Comparison of ENCODE assay signal across 9 mouse cellular contexts in the genomic region with DNA sequence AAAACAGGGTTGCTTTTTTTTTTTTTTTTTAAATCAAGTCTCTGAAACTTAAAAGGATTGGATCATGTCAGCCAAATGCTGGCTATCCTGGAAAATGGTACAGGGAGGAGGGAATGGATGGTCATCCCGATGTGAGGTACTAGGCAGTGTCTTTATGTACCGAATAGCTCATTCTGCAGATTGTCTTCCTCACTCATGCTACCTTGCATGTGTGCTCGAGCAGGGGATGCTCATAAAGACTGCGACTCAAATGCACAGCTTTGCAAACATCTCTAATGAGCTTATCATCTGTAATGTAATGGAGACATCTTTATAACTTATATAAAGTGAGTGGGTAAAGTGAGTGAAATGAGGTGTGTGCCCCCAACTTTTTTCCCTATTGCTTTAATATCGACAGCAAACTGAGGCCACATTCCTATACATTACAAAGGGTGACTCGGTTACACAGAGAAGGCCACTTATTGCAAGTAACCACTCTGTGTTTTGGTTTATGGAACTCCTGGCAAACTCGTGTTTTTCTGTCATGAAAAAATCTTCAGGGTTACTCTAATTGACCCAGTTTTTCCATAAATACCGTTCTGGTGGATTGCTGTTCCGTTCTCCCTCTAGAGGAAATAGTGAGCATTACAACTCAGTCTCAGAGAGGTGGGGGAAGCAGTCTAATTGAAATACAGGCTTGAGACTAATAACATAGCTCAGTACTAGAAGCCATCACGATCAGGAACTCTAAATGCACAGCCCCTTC.
DNase-seq lines count a peak whose midpoint lies in the region; ATAC-seq and TF ChIP-seq lines count a peak whose summit lies in the region.
"Had no signal": no experiment of that assay in that cellular context is flagged by ENCODE, and none has a peak within 500 bp of the region (broad histone marks: within the 10 kb centered on the region; RNA-seq: fewer than 3 reads in every experiment).

No protein-coding gene starts in this region.

- peak; percentile 51; the same call in 1 of the 2 replicates for ATAC-seq in forebrain, embryonic 14.5 days
- peak; percentile 66 for ATAC-seq in midbrain, embryonic 15.5 days (replicated peaks)

- no peak overlapping the region; the same call in 1 of the 2 replicates for H3K27ac ChIP-seq in gastrocnemius, adult 2 months
- 0 out of 2 replicates have a peak overlapping the region, but pooled peaks have one; percentile 48 for H3K27ac ChIP-seq in forebrain, embryonic 14.5 days (ENCODE audit: low read depth, low read length)
- H3K27ac ChIP-seq in midbrain, embryonic 15.5 days, result peak overlapping the region; percentile 59; the same call in 1 of the 2 replicates
- H3K27ac ChIP-seq: limb, embryonic 12.5 days had no signal

- no peaks in the 10 kb centered on the region for H3K9me3 ChIP-seq in forebrain, embryonic 14.5 days (replicated peaks; ENCODE audit: control insufficient read depth, low read length)
- H3K9me3 ChIP-seq in midbrain, embryonic 15.5 days, result no peaks in the 10 kb centered on the region
- H3K9me3 ChIP-seq: limb, embryonic 12.5 days had no signal

- H3K4me3 ChIP-seq in gastrocnemius, adult 2 months, result no peak overlapping the region
- H3K4me3 ChIP-seq in forebrain, embryonic 14.5 days (ENCODE audit: low read depth, low read length), result no peak overlapping the region
- H3K4me3 ChIP-seq in midbrain, embryonic 15.5 days, result no peak overlapping the region
- H3K4me3 ChIP-seq: limb, embryonic 12.5 days had no signal

- intact Hi-C loops in gastrocnemius, adult 2 months (cut with DNase I), result loop anchor here (10.0 kb wide), 1 partner anchor 945 kb away; no protein-coding TSS in a partner anchor

- H3K4me2 ChIP-seq in forebrain, embryonic 14.5 days (ENCODE audit: low read length), result no peak overlapping the region
- no peak overlapping the region for H3K4me2 ChIP-seq in midbrain, embryonic 15.5 days
- H3K4me2 ChIP-seq: limb, embryonic 12.5 days had no signal

- H3K9ac ChIP-seq in forebrain, embryonic 14.5 days (ENCODE audit: low read length), result no peak overlapping the region
- no peak overlapping the region for H3K9ac ChIP-seq in midbrain, embryonic 15.5 days

- TF ChIP-seq POLR2A in brain, embryonic 14.5 days (IDR thresholded peaks at IDR 0.05; ENCODE audit: borderline replicate concordance, extremely low read depth, insufficient read depth, insufficient read length, poor library complexity, severe bottlenecking), result no peak

- no peak for DNase-seq in gastrocnemius, adult 2 months
- DNase-seq in gastrocnemius, postnatal 25 days, result no peak
- peak; percentile 34 for DNase-seq in 416B (ENCODE audit: low read depth)
- DNase-seq in brain, embryonic 14.5 days (ENCODE audit: low read depth), result peak; percentile 85
- DNase-seq in forebrain, embryonic 14.5 days (ENCODE audit: low spot score), result peak; percentile 83
- DNase-seq in kidney, postnatal 10 days, result peak; percentile 28
- no peak for DNase-seq in right cerebral cortex, postnatal 25 days

- H3K27me3 ChIP-seq in forebrain, embryonic 14.5 days (replicated peaks; ENCODE audit: control insufficient read depth, insufficient read depth, low read length), result no peaks in the 10 kb centered on the region
- no peaks in the 10 kb centered on the region for H3K27me3 ChIP-seq in midbrain, embryonic 15.5 days (replicated peaks)
- H3K27me3 ChIP-seq: limb, embryonic 12.5 days had no signal

- H3K36me3 ChIP-seq in forebrain, embryonic 14.5 days (ENCODE audit: control insufficient read depth, insufficient read depth, low read length), result no peaks in the 10 kb centered on the region
- no peaks in the 10 kb centered on the region for H3K36me3 ChIP-seq in midbrain, embryonic 15.5 days (replicated peaks)
- H3K36me3 ChIP-seq: limb, embryonic 12.5 days had no signal

- TF ChIP-seq CTCF in gastrocnemius, adult 2 months (IDR thresholded peaks at IDR 0.05), result peak; percentile 76
- TF ChIP-seq CTCF in brain, embryonic 14.5 days (IDR thresholded peaks at IDR 0.05; ENCODE audit: borderline replicate concordance, extremely low read depth, insufficient read depth, insufficient read length), result peak; percentile 53; the same call in 1 of the 2 replicates

- 52% methylated on average over 10 of the region's 10 CpGs for WGBS in forebrain, embryonic 14.5 days
- 46% methylated on average over 10 of the region's 10 CpGs for WGBS in midbrain, embryonic 15.5 days

- peaks cover 6% of the 10 kb centered on the region; the same call in 1 of the 2 replicates for H3K4me1 ChIP-seq in forebrain, embryonic 14.5 days (ENCODE audit: control insufficient read depth, insufficient read depth, low read length)
- peaks cover 17% of the 10 kb centered on the region for H3K4me1 ChIP-seq in midbrain, embryonic 15.5 days
- H3K4me1 ChIP-seq: limb, embryonic 12.5 days had no signal

Comparison
In these comparisons a context has a peak if more than half of its experiments do, and no peak if none do; other contexts are left out.
1. DNase-seq: peak in 416B (single experiment), brain, embryonic 14.5 days (single experiment), forebrain, embryonic 14.5 days (single experiment) and kidney, postnatal 10 days (single experiment); none in gastrocnemius, adult 2 months (single experiment), gastrocnemius, postnatal 25 days (single experiment) and right cerebral cortex, postnatal 25 days (single experiment).